Mouse (Mus musculus) E14TG2a.4 (cell line): ENCODE data around the gene Fem1b.
A peak's percentile ranks its signal among the peaks of the same experiment; 100 is the strongest.

Source experiments
- H3K27me3 ChIP-seq: 2 replicates; pipeline ENCODE4 v1.6.1; 2014; ENCODE audit warnings: low read length, control low read depth; ENCODE audit not compliant: insufficient read depth
- H3K36me3 ChIP-seq: 2 replicates; pipeline ENCODE4 v1.6.1; 2014; ENCODE audit warnings: low read length, control low read depth; ENCODE audit not compliant: insufficient read depth
- H3K4me1 ChIP-seq: replicated peaks from 2 replicates; pipeline ENCODE4 v1.6.1; 2014; ENCODE audit warnings: low read depth, low read length, control low read depth
- H3K4me3 ChIP-seq: replicated peaks from 2 replicates; pipeline ENCODE4 v1.5.1; 2014; ENCODE audit warnings: mild to moderate bottlenecking, low read length
- H3K9me3 ChIP-seq: 2 replicates; pipeline ENCODE4 v1.6.1; 2014; ENCODE audit warnings: low read length, control low read depth
- CTCF ChIP-seq: conservative IDR thresholded peaks from 2 replicates; pipeline ENCODE4 v1.5.1; 2014; ENCODE audit warnings: low read length
- NANOG ChIP-seq: IDR thresholded peaks from 2 replicates; pipeline ENCODE4 v1.6.1; 2014; ENCODE audit warnings: borderline replicate concordance, low read length, mixed read lengths
- POU5F1 ChIP-seq: IDR thresholded peaks from 2 replicates; pipeline ENCODE4 v1.6.1; 2014; ENCODE audit warnings: low read length, borderline replicate concordance

Gene Fem1b

GRCm38 (mm10) chr9:62758288-62758687 is 53.4 kb downstream of the Fem1b start:
- peaks cover 44% of the 10 kb centered on the region for H3K27me3 ChIP-seq
- H3K9me3 ChIP-seq = no peaks in the 10 kb centered on the region
- no peaks in the 10 kb centered on the region for H3K36me3 ChIP-seq
- no peak for TF ChIP-seq NANOG
- no peak for TF ChIP-seq POU5F1
- no peak for TF ChIP-seq CTCF
- no peak overlapping the region for H3K4me3 ChIP-seq
- H3K4me1 ChIP-seq = peaks cover 15% of the 10 kb centered on the region

GRCm38 (mm10) chr9:62750381-62750780 is 61.4 kb downstream of the Fem1b start:
- Histone ChIP-seq H3K27me3 (peaks cover 19% of the 10 kb centered on the region), H3K4me3 (no peak overlapping the region), H3K9me3 (peaks cover 14% of the 10 kb centered on the region), H3K36me3 (no peaks in the 10 kb centered on the region), H3K4me1 (peaks cover 18% of the 10 kb centered on the region)
- TF ChIP-seq CTCF = no peak
- TF ChIP-seq POU5F1 = no peak
- no peak for TF ChIP-seq NANOG

GRCm38 (mm10) chr9:62749666-62750065 is 62.1 kb downstream of the Fem1b start:
- Histone ChIP-seq H3K9me3 (peaks cover 14% of the 10 kb centered on the region), H3K36me3 (no peaks in the 10 kb centered on the region), H3K4me3 (no peak overlapping the region), H3K4me1 (peaks cover 18% of the 10 kb centered on the region), H3K27me3 (peaks cover 19% of the 10 kb centered on the region)
- TF ChIP-seq NANOG = no peak
- TF ChIP-seq CTCF = no peak
- TF ChIP-seq POU5F1 = no peak

- no peak overlapping the region for H3K4me3 ChIP-seq
- TF ChIP-seq NANOG = no peak
- H3K27me3 ChIP-seq = peaks cover 32% of the 10 kb centered on the region
- peaks cover 18% of the 10 kb centered on the region for H3K4me1 ChIP-seq
- peaks cover 14% of the 10 kb centered on the region for H3K9me3 ChIP-seq
- H3K36me3 ChIP-seq = no peaks in the 10 kb centered on the region
Observed at GRCm38 (mm10) chr9:62746646-62747045, 65.1 kb downstream of the Fem1b start.

GRCm38 (mm10) chr9:62744558-62745275 is 67.0 kb downstream of the Fem1b start:
- H3K27me3 ChIP-seq = peaks cover 25% of the 10 kb centered on the region
- TF ChIP-seq CTCF (peak; percentile 92), POU5F1 (no peak)

More at GRCm38 (mm10) chr9:62744558-62745275, 67.0 kb downstream of the Fem1b start:
- peaks cover 6% of the 10 kb centered on the region for H3K4me1 ChIP-seq
- no peaks in the 10 kb centered on the region for H3K36me3 ChIP-seq
- H3K4me3 ChIP-seq = no peak overlapping the region
- peaks cover 14% of the 10 kb centered on the region for H3K9me3 ChIP-seq
